Mouse (Mus musculus) heart, embryonic 11.5 days (tissue): ENCODE measurements around the gene Gm6803. TPM values are rescaled to one million over a fixed set of nuclear protein-coding genes. Genes with fewer than 3 reads are reported as not detected.
"Not testable (repeated sequence)": the region's sequence is repeated elsewhere in the genome, so short reads cannot be mapped to it uniquely, and the experiment has no call there.

Source experiments
- ATAC-seq: fragments of 200-750 bp; cut with Nextera tagmentation; replicated peaks from 2 replicates; pipeline ENCODE4 v1.8.0; 2017; ENCODE audit warnings: moderate library complexity; ENCODE audit not compliant: insufficient number of reproducible peaks, low FRiP score, low TSS enrichment
- H3K27ac ChIP-seq: fragments of 300-500 bp; sonication (generic); 2 replicates; pipeline ENCODE4 v1.5.1; 2014; ENCODE audit warnings: mild to moderate bottlenecking, low read depth, low read length
- H3K27me3 ChIP-seq: fragments of 300-500 bp; sonication (generic); 2 replicates; pipeline ENCODE4 v1.6.1; 2014; ENCODE audit warnings: mild to moderate bottlenecking, low read length, mixed read lengths; ENCODE audit not compliant: control insufficient read depth, insufficient read depth
- H3K36me3 ChIP-seq: fragments of 300-500 bp; sonication (generic); 2 replicates; pipeline ENCODE4 v1.6.1; 2014; ENCODE audit warnings: mild to moderate bottlenecking, low read length, moderate library complexity, mixed read lengths; ENCODE audit not compliant: control insufficient read depth, insufficient read depth
- H3K4me1 ChIP-seq: fragments of 300-500 bp; sonication (generic); 2 replicates; pipeline ENCODE4 v1.6.1; 2014; ENCODE audit warnings: low read length; ENCODE audit not compliant: control insufficient read depth, insufficient read depth
- H3K4me2 ChIP-seq: fragments of 300-500 bp; sonication (generic); 2 replicates; pipeline ENCODE4 v1.6.1; 2014; ENCODE audit warnings: mild to moderate bottlenecking, moderate library complexity
- H3K4me3 ChIP-seq: fragments of 300-500 bp; sonication (generic); 2 replicates; pipeline ENCODE4 v1.5.1; 2014; ENCODE audit warnings: low read depth, low read length
- H3K9ac ChIP-seq: fragments of 300-500 bp; sonication (generic); 2 replicates; pipeline ENCODE4 v1.6.1; 2014; ENCODE audit warnings: mild to moderate bottlenecking, low read depth, low read length, moderate library complexity
- H3K9me3 ChIP-seq: fragments of 300-500 bp; sonication (generic); replicated peaks from 2 replicates; pipeline ENCODE4 v1.6.1; 2016; ENCODE audit warnings: low read length; ENCODE audit not compliant: control insufficient read depth
- WGBS: fragments of 180-500 bp; shearing (Covaris S2); extraction: QIAGEN DNeasy Blood & Tissue Kit; methylation state at CpG from one replicate; pipeline ENCODE4 v1.1.7; 2014; ENCODE audit not compliant: insufficient replicate concordance; 5-methylcytosine and 5-hydroxymethylcytosine counted together
- polyA plus RNA-seq: library from polyadenylated mRNA; unstranded; fragments of >200 nt; fragmentation: Nextera tagmentation; extraction: Ambion mirVana; gene quantifications from 2 replicates; pipeline ENCODE4 v1.2.1, GENCODE M21; 2014

The Gm6803 gene
- not detected in 2 replicates for polyA plus RNA-seq

- H3K27me3 ChIP-seq, H3K27ac ChIP-seq, H3K4me3 ChIP-seq, H3K4me2 ChIP-seq, ATAC-seq, H3K36me3 ChIP-seq, H3K4me1 ChIP-seq, H3K9me3 ChIP-seq, H3K9ac ChIP-seq: not testable (repeated sequence)
- 73% methylated on average over 2 of the region's 2 CpGs for WGBS
Measured at GRCm38 (mm10) chr12:88018671-88019070, at the start of gene Gm6803. Gene Gm6803 (minus strand): TSS chr12:88018771.

- 46% methylated on average over 1 of the region's 1 CpGs for WGBS
- H3K4me3 ChIP-seq, H3K9me3 ChIP-seq, H3K27ac ChIP-seq, H3K4me1 ChIP-seq, H3K4me2 ChIP-seq, ATAC-seq, H3K36me3 ChIP-seq, H3K9ac ChIP-seq, H3K27me3 ChIP-seq: not testable (repeated sequence)
Measured at GRCm38 (mm10) chr12:88045226-88045625, 26.7 kb upstream of the Gm6803 start.

- not testable (repeated sequence) for H3K27me3 ChIP-seq, H3K4me2 ChIP-seq, H3K4me3 ChIP-seq, H3K27ac ChIP-seq, H3K36me3 ChIP-seq, H3K9ac ChIP-seq, ATAC-seq, H3K4me1 ChIP-seq, H3K9me3 ChIP-seq
- WGBS = 84% methylated on average over 1 of the region's 1 CpGs
Measured at GRCm38 (mm10) chr12:88039703-88040102, 21.1 kb upstream of the Gm6803 start.

- not testable (repeated sequence) for H3K27ac ChIP-seq, ATAC-seq, H3K4me1 ChIP-seq, H3K4me2 ChIP-seq, H3K9me3 ChIP-seq, H3K4me3 ChIP-seq, H3K36me3 ChIP-seq, H3K27me3 ChIP-seq, H3K9ac ChIP-seq
Measured at GRCm38 (mm10) chr12:88039062-88039461, 20.5 kb upstream of the Gm6803 start.

GRCm38 (mm10) chr12:88032250-88032649, 13.7 kb upstream of the Gm6803 start:
- WGBS = 90% methylated on average over 5 of the region's 5 CpGs
- H3K27me3 ChIP-seq, ATAC-seq, H3K9me3 ChIP-seq, H3K36me3 ChIP-seq, H3K4me1 ChIP-seq, H3K27ac ChIP-seq, H3K9ac ChIP-seq, H3K4me2 ChIP-seq, H3K4me3 ChIP-seq: not testable (repeated sequence)

GRCm38 (mm10) chr12:88026704-88027103, 8.1 kb upstream of the Gm6803 start, which contains the start of gene Gm2056:
Gene Gm2056 (plus strand): TSS chr12:88027004.
- not testable (repeated sequence) for H3K9ac ChIP-seq, ATAC-seq, H3K4me3 ChIP-seq, H3K27me3 ChIP-seq, H3K36me3 ChIP-seq, H3K27ac ChIP-seq, H3K4me2 ChIP-seq, H3K4me1 ChIP-seq, H3K9me3 ChIP-seq
- WGBS = 67% methylated on average over 1 of the region's 1 CpGs

GRCm38 (mm10) chr12:88011548-88011947, 7.0 kb downstream of the Gm6803 start, which contains the start of gene Gm2075:
Gene Gm2075 (plus strand): TSS chr12:88011848.
- not testable (repeated sequence) for H3K4me2 ChIP-seq, H3K4me1 ChIP-seq, H3K9me3 ChIP-seq, ATAC-seq, H3K27ac ChIP-seq, H3K36me3 ChIP-seq, H3K27me3 ChIP-seq, H3K4me3 ChIP-seq, H3K9ac ChIP-seq
- no CpG with 5 or more reads among the region's 1 CpGs for WGBS

- H3K9ac ChIP-seq, H3K4me2 ChIP-seq, H3K27ac ChIP-seq, H3K9me3 ChIP-seq, H3K36me3 ChIP-seq, H3K4me3 ChIP-seq, ATAC-seq, H3K27me3 ChIP-seq, H3K4me1 ChIP-seq: not testable (repeated sequence)
- 55% methylated on average over 3 of the region's 3 CpGs for WGBS
Measured at GRCm38 (mm10) chr12:88004118-88004517, 14.5 kb downstream of the Gm6803 start.

GRCm38 (mm10) chr12:87984000-87984399, 34.6 kb downstream of the Gm6803 start:
- H3K9me3 ChIP-seq, H3K4me2 ChIP-seq, H3K4me1 ChIP-seq, ATAC-seq, H3K36me3 ChIP-seq, H3K4me3 ChIP-seq, H3K27ac ChIP-seq, H3K9ac ChIP-seq, H3K27me3 ChIP-seq: not testable (repeated sequence)
